In the genomic region with DNA sequence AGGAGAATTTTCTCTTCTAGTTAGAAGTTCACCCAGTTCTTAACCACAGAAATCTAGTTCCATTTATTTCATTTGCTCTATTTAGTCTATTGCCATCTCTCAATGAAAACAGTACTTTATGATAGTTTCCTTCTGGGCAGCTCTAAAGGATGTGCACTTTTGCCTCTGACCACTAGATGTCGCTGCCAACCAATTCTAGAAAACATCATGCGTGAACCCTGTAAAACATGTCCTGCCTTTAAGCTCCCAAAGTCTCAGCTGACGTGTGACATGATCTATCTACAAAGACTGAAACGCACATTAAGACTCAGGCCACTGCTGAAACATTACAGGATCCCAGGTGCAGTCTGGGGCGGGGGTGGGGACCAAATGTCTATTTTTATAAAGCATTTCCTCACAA, we compare ENCODE assay signal across 8 mouse cellular contexts.
A peak's percentile ranks its signal among the peaks of the same experiment; 100 is the strongest.
DNase-seq lines count a peak whose midpoint lies in the region; ATAC-seq lines count a peak whose summit lies in the region.

No protein-coding gene starts in this region.

- no peaks in the 10 kb centered on the region for H3K27me3 ChIP-seq in heart, embryonic 11.5 days (ENCODE audit: control insufficient read depth, insufficient read depth, low read length)
- no peaks in the 10 kb centered on the region for H3K27me3 ChIP-seq in intestine, embryonic 15.5 days (replicated peaks)
- no peaks in the 10 kb centered on the region for H3K27me3 ChIP-seq in midbrain, embryonic 14.5 days (ENCODE audit: control insufficient read depth, insufficient read depth, low read length)
- no peaks in the 10 kb centered on the region for H3K27me3 ChIP-seq in stomach, embryonic 14.5 days (ENCODE audit: control insufficient read depth, insufficient read depth, low read length)

- no peaks in the 10 kb centered on the region for H3K36me3 ChIP-seq in heart, embryonic 11.5 days (ENCODE audit: control insufficient read depth, insufficient read depth, low read length)
- H3K36me3 ChIP-seq in intestine, embryonic 15.5 days: no peaks in the 10 kb centered on the region
- no peaks in the 10 kb centered on the region for H3K36me3 ChIP-seq in midbrain, embryonic 14.5 days (ENCODE audit: control insufficient read depth, insufficient read depth, low read length)
- no peaks in the 10 kb centered on the region for H3K36me3 ChIP-seq in stomach, embryonic 14.5 days (ENCODE audit: control insufficient read depth, insufficient read depth, low read length)

- no peak overlapping the region for H3K27ac ChIP-seq in heart, embryonic 11.5 days (ENCODE audit: low read depth, low read length)
- H3K27ac ChIP-seq in intestine, embryonic 15.5 days: no peak overlapping the region
- no peak overlapping the region for H3K27ac ChIP-seq in midbrain, embryonic 14.5 days (replicated peaks; ENCODE audit: low read depth, low read length)
- no peak overlapping the region for H3K27ac ChIP-seq in stomach, embryonic 14.5 days (ENCODE audit: low read length)

- no peaks in the 10 kb centered on the region for H3K4me1 ChIP-seq in heart, embryonic 11.5 days (ENCODE audit: control insufficient read depth, insufficient read depth, low read length)
- H3K4me1 ChIP-seq in intestine, embryonic 15.5 days (replicated peaks): no peaks in the 10 kb centered on the region
- 0 out of 2 replicates have a peak, but pooled peaks cover 3% of the 10 kb centered on the region for H3K4me1 ChIP-seq in midbrain, embryonic 14.5 days (ENCODE audit: control insufficient read depth, insufficient read depth, low read length)
- H3K4me1 ChIP-seq in stomach, embryonic 14.5 days (ENCODE audit: control insufficient read depth, insufficient read depth, low read length): no peaks in the 10 kb centered on the region

- no peak overlapping the region for H3K9ac ChIP-seq in heart, embryonic 11.5 days (ENCODE audit: low read depth, low read length)
- no peak overlapping the region for H3K9ac ChIP-seq in intestine, embryonic 15.5 days
- no peak overlapping the region for H3K9ac ChIP-seq in midbrain, embryonic 14.5 days (replicated peaks; ENCODE audit: low read length)
- no peak overlapping the region for H3K9ac ChIP-seq in stomach, embryonic 14.5 days (replicated peaks; ENCODE audit: low read depth, low read length)

- intact Hi-C loops in left cerebral cortex, postnatal 10 days (cut with DNase I): loop anchor here (2.0 to 10.0 kb wide), 5 partner anchors 32 to 612 kb away; partner anchors contain the start of gene Lrrc49

- H3K9me3 ChIP-seq in heart, embryonic 11.5 days (replicated peaks; ENCODE audit: control insufficient read depth, low read length): no peaks in the 10 kb centered on the region
- no peaks in the 10 kb centered on the region for H3K9me3 ChIP-seq in intestine, embryonic 15.5 days
- no peaks in the 10 kb centered on the region for H3K9me3 ChIP-seq in midbrain, embryonic 14.5 days (ENCODE audit: control insufficient read depth, low read length)
- H3K9me3 ChIP-seq in stomach, embryonic 14.5 days (ENCODE audit: control insufficient read depth, low read depth, low read length): no peaks in the 10 kb centered on the region

- DNase-seq in heart, adult 18-20 months: peak; percentile 61 to 87
- peak; percentile 53 to 74 for DNase-seq in left cerebral cortex, postnatal 10 days (ENCODE audit: extremely low spot score in 1 of 2, low spot score in 2 of 2)
- DNase-seq in midbrain, embryonic 14.5 days: peak; percentile 91

- H3K4me3 ChIP-seq in heart, embryonic 11.5 days (ENCODE audit: low read depth, low read length): no peak overlapping the region
- no peak overlapping the region for H3K4me3 ChIP-seq in intestine, embryonic 15.5 days (replicated peaks)
- H3K4me3 ChIP-seq in midbrain, embryonic 14.5 days (replicated peaks; ENCODE audit: low read depth, low read length): no peak overlapping the region
- H3K4me3 ChIP-seq in stomach, embryonic 14.5 days (ENCODE audit: low read depth, low read length): no peak overlapping the region

- no peak for ATAC-seq in heart, embryonic 11.5 days (replicated peaks; ENCODE audit: insufficient number of reproducible peaks, low FRiP score, low TSS enrichment)
- ATAC-seq in cerebellum, adult (ENCODE audit: insufficient number of reproducible peaks, low FRiP score, low TSS enrichment): peak; percentile 65; the same call in 1 of the 2 replicates
- ATAC-seq in frontal cortex, adult (ENCODE audit: low TSS enrichment): peak; percentile 70
- ATAC-seq in intestine, embryonic 15.5 days: peak; percentile 78; the same call in 1 of the 2 replicates
- no peak for ATAC-seq in midbrain, embryonic 14.5 days (ENCODE audit: low FRiP score, low TSS enrichment)
- 0 out of 2 replicates have a peak, but pooled peaks have one; percentile 28 for ATAC-seq in stomach, embryonic 14.5 days (ENCODE audit: insufficient number of reproducible peaks, insufficient read depth, low FRiP score, low read depth)

- no peak overlapping the region for H3K4me2 ChIP-seq in heart, embryonic 11.5 days
- no peak overlapping the region for H3K4me2 ChIP-seq in intestine, embryonic 15.5 days (replicated peaks)
- no peak overlapping the region for H3K4me2 ChIP-seq in midbrain, embryonic 14.5 days (ENCODE audit: low read length)
- no peak overlapping the region for H3K4me2 ChIP-seq in stomach, embryonic 14.5 days (replicated peaks; ENCODE audit: low read depth, low read length)

- 4% methylated on average over 5 of the region's 5 CpGs for WGBS in heart, embryonic 11.5 days (ENCODE audit: insufficient replicate concordance)
- WGBS in intestine, embryonic 15.5 days: 5% methylated on average over 5 of the region's 5 CpGs
- WGBS in midbrain, embryonic 14.5 days: 3% methylated on average over 5 of the region's 5 CpGs
- 2% methylated on average over 5 of the region's 5 CpGs for WGBS in stomach, embryonic 14.5 days

Comparison
In these comparisons a context has a peak if more than half of its experiments do, and no peak if none do; other contexts are left out.
1. ATAC-seq: peak in cerebellum, adult (single experiment), frontal cortex, adult (single experiment), intestine, embryonic 15.5 days (single experiment) and stomach, embryonic 14.5 days (single experiment); none in heart, embryonic 11.5 days (single experiment) and midbrain, embryonic 14.5 days (single experiment).
2. Peak in every context shown above with its lines, with median percentiles within 50 percentile points of each other: DNase-seq.